Mouse (Mus musculus): ENCODE measurements around the gene Entpd4b. TPM values are rescaled to one million over a fixed set of nuclear protein-coding genes. Genes with fewer than 3 reads are reported as not detected.
"Not testable (repeated sequence)": the region's sequence is repeated elsewhere in the genome, so short reads cannot be mapped to it uniquely, and the experiment has no call there.

Gene Entpd4b
- polyA plus RNA-seq (2015; fragmentation: Nextera tagmentation; extraction: Ambion mirVana) = 8.0 and 9.3 TPM in 2 replicates

DNA sequence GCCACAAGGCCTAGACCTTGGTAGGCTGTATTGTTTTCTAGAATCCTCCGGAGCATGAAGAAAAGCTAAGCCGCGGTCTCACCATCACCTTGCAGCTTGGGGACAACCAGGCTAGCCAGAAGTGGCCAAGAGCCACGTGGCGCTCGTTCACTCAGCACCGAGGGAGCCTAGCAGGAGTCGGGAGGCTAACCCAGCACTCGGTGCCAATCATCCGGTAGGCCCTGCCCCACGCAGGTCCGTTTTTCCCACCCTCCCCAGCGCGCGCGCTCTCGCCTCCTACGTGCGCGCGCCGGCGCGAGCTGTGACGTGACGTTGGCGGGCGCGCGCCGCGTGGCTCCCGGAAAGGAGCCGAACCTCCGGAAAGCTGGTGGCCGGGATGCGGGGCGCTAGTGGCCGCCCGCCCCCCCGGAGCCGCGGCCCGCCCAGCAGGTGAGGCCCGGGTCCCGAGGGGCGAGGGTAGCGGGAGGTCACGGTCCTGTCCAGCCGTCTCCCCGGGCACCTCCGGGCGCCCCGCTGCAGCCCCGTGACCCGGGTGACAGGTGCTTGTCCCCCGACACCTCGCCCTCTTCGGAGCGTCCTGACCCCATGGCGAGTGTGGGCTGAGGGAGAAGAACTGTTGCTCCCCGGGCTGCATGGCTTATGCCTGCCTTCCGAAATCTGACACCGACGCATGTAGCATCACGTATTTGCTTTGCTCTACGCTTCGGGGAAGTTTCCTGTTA is at the start of gene Entpd4b:
TSS of gene Entpd4b (plus strand) at position 315 of the 722 bp plus-strand sequence.
- DNase-seq (ENCODE audit: low spot score) = not testable (repeated sequence)

DNA sequence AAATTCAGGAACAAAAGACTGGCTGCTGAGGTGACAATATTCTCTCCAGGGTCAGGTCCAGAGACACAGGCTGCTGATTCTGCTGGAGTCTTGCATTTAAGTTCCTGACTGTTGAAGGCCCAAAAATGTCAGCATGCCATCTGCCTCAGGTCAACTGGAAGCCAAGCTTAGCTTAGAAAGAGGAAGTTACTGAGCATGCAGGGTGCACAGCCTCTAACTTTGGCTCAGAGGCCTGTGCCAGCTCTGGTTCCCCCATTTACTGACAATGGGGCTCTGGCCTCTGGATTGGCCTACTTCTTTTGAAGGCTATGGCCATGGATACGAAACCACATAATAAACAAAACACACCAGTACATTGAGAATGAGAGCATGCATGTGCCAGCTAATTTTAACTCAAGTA is 48.2 kb upstream of the Entpd4b start:
- DNase-seq (ENCODE audit: low spot score) = not testable (repeated sequence)

GRCm38 (mm10) chr14:69512449-69512848 is 42.8 kb upstream of the Entpd4b start, which contains the start of gene Gm27179:
TSS of gene Gm27179 (minus strand) at chr14:69512549.
- not testable (repeated sequence) for DNase-seq (ENCODE audit: low spot score)

DNA sequence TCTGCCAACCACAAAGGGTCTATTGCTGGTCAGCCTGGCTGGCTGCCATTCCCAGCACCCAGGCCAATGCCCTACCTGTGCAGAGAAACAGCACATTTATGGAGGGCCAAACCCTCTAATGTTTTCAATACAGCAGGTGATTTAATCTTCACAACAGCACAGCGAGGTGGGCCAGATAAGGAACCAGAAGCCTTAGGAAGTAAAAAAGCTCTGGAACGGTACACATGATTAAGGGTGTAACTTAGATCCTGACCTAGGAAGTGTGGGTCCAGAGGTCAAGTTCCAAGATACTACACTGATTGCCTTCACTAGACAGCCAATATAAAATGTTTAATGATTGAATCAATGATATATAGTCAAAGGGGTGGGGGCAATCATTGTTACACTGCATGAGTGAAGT is 34.4 kb upstream of the Entpd4b start:
- DNase-seq (ENCODE audit: low spot score) = not testable (repeated sequence)

DNA sequence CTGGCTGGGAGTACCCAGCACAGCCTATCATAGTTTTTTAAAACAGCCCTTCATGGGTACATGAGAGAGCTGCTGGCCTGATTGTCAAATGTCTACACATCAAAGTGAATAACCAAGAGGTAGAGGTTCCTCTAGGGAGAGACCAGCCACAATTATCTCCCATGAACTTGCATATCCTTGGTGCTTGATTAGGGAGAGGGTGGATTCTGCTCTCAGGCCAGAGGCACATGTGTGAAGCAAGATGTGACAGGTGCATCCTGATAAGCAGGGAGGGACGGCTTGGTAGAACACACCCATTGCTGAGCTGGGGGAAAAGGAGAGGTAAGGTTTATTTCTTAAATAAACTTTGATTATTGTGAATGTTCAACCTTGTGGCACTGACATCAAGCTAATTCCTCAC is 32.2 kb upstream of the Entpd4b start:
- not testable (repeated sequence) for DNase-seq (ENCODE audit: low spot score)

- not testable (repeated sequence) for DNase-seq (ENCODE audit: low spot score)
These were observed 29.0 kb upstream of the Entpd4b start for GRCm38 (mm10) chr14:69526202-69526601.

DNA sequence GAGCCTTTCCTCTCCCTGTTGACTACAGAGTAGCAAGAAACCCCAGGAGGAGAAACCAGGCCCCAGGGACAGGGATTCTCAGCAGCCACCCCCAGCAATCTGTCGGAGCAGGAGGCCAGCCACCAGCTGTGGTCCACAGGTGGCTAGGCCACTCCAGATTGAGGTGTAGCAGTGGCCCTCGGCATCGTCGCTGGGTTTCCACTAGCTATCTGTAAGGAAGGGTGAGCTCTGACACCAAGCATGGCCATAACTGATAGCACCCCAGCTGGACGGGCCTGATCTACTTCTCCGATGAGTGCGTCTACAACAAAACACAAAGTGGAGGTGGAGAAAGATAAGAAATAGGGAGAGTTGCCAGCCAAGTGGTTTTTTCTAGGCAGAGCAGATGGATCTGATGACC is 18.7 kb upstream of the Entpd4b start:
- DNase-seq (ENCODE audit: low spot score) = not testable (repeated sequence)

GRCm38 (mm10) chr14:69540113-69540512 is 15.1 kb upstream of the Entpd4b start:
- not testable (repeated sequence) for DNase-seq (ENCODE audit: low spot score)

GRCm38 (mm10) chr14:69542695-69543094 is 12.5 kb upstream of the Entpd4b start:
- DNase-seq (ENCODE audit: low spot score) = not testable (repeated sequence)

DNA sequence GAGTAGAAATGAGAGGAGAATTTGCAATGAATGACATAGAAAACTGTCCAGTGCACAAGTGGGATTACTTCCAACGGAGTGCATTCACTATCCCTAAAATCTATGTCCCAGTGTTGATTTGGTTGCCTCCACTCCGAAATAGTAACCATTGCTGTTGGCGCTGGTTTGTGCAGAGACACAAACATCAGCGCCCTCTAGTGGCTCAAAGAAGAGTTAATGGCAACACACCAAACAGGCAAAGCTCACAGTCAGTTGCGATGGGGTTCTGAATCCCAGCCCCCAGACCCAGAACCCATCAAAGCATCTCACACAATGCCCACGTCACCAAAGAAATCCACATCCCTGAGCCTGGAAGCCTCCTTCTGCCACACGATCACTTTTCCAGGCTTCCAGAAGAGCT is 11.2 kb upstream of the Entpd4b start:
- DNase-seq (ENCODE audit: low spot score) = not testable (repeated sequence)

DNA sequence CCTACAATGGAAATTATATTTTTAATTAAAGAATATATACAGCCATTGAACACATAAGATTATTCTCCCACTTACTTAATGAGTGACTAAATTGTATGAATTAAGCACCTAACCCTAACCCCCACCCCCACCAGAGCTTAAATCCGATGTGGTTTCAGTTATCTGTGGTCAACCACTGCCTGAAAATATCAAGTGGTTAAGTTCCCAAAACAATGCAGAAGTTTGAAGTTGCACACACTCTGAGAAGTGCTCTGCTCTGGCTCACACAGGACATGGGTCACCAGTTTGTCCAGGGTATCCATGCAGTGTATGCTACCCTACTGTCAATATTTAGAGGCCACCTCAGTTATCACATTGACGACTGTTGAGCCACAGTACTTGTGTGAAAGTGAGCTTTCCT is 10.2 kb upstream of the Entpd4b start:
- DNase-seq (ENCODE audit: low spot score) = not testable (repeated sequence)

- DNase-seq (ENCODE audit: low spot score) = not testable (repeated sequence)
These were observed 7.9 kb upstream of the Entpd4b start for GRCm38 (mm10) chr14:69547310-69547709.

- not testable (repeated sequence) for DNase-seq (ENCODE audit: low spot score)
These were observed 1.6 kb downstream of the Entpd4b start for GRCm38 (mm10) chr14:69556820-69557219.

GRCm38 (mm10) chr14:69557550-69557949 is 2.3 kb downstream of the Entpd4b start:
- DNase-seq (ENCODE audit: low spot score) = not testable (repeated sequence)

Other genes starting within 250 kb of the Entpd4b start
- not detected in 2 replicates for gene Gm16867, start 52.1 kb upstream of the Entpd4b start, polyA plus RNA-seq (2015; fragmentation: Nextera tagmentation; extraction: Ambion mirVana)
- gene Gm27179, start 42.9 kb upstream of the Entpd4b start, polyA plus RNA-seq (2015; fragmentation: Nextera tagmentation; extraction: Ambion mirVana) = not detected in 2 replicates